Mouse (Mus musculus): ENCODE results near the gene Vav2.

Gene Vav2

GRCm38 (mm10) chr2:27441767-27442707 is 15.2 kb upstream of the Vav2 start, which contains the start of gene Brd3os:
Gene Brd3os, plus strand, starts transcription at chr2:27442324.
- DNase-seq (ENCODE audit: low spot score): peak; percentile 97

GRCm38 (mm10) chr2:27438281-27438680 is 11.4 kb upstream of the Vav2 start:
- no peak for DNase-seq (ENCODE audit: low spot score)

DNA sequence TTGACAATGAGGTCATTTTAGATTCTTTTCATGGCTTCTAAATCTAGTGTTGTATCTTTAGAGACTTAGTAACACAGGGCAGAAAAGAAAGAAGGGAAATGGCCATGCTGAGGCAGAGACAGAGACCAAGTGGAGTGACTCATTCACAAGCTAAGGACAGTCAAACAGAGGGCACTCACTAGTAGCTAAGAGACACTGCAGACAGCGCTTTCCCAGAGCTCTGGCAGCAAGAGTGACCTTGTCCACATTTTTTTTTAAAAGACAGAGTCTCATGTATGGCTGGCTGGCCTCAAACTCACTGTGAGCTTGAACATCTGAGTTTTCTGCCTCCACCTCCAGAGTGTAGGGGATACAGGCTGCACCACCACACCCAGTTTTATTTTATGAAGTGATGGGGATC is 11.0 kb upstream of the Vav2 start:
- no peak for DNase-seq (ENCODE audit: low spot score)

- no peak for DNase-seq (ENCODE audit: low spot score)
Measured at GRCm38 (mm10) chr2:27432599-27432998, 5.8 kb upstream of the Vav2 start.

- no peak for DNase-seq (ENCODE audit: low spot score)
Measured at GRCm38 (mm10) chr2:27430621-27431020, 3.8 kb upstream of the Vav2 start.

DNA sequence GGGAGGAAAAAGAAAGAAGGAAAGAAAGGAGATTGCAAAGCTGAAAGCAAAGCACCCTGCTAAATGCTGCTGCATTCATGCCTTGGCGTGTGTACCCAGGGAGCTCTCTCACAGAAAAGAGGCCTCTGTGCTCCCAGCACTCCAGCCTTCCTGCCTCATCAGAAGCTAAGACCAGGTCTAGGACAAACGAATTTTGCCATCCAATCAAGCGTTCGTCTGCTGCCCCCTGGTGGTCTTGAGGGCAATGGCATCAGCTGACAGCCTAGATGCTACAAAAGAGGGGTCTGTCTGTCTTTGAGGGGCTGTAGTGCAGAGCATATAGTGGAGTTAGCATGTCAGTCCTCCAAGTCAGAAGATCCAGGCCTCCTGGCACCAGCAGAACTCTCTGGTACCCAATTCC is 1.2 kb upstream of the Vav2 start:
- no peak for DNase-seq (ENCODE audit: low spot score)

DNA sequence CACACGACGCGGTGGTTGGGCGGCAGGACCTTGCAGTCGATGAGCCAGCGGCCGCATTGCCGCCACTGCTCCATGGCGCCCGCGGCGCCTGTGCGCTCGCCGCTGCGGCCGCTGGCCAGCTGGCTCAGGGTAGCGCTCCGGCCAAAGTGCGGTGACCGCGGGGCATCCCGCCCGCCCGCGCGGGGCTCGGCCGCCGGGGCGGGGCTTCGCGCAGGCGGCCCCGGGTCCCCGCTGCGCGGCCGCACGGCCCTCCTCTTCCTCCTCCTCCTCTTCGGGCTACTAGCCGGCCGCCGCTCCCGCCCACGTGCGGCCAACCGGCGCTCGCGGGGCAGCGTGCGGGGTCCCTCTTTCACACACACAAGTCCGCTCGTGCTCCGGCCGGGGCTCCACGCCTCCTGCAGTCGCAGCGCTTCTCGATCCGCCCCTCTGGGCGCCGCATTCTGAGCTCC is 403 bp downstream of the Vav2 start:
- DNase-seq (ENCODE audit: low spot score): peak; percentile 57

GRCm38 (mm10) chr2:27425751-27426405 is 955 bp downstream of the Vav2 start:
- DNase-seq (ENCODE audit: low spot score): no peak

DNA sequence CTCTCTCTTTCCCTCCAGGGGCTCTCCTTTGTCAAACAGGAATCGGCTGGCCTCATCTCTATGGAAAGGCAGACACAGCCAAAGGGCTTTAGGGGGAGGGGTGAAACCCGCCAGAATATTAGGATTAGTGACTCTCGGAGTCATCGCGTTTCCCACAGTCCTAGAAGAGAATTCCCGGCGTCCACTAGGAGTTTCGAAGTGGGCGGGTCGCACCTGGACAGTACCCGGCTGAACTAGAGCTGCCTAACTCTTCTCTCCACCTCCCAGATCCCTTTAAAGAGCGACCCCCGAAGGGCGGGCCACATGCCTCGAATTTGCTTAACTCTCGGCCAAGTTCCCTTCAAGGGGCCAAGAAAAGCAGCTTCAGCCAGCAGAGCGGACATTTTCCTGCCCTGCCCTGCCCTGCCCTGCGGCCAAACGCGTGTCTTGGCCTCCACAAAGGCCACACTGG is 1.6 kb downstream of the Vav2 start:
- no peak for DNase-seq (ENCODE audit: low spot score)

- DNase-seq (ENCODE audit: low spot score): no peak
Measured at GRCm38 (mm10) chr2:27423596-27423995, 3.2 kb downstream of the Vav2 start.

DNA sequence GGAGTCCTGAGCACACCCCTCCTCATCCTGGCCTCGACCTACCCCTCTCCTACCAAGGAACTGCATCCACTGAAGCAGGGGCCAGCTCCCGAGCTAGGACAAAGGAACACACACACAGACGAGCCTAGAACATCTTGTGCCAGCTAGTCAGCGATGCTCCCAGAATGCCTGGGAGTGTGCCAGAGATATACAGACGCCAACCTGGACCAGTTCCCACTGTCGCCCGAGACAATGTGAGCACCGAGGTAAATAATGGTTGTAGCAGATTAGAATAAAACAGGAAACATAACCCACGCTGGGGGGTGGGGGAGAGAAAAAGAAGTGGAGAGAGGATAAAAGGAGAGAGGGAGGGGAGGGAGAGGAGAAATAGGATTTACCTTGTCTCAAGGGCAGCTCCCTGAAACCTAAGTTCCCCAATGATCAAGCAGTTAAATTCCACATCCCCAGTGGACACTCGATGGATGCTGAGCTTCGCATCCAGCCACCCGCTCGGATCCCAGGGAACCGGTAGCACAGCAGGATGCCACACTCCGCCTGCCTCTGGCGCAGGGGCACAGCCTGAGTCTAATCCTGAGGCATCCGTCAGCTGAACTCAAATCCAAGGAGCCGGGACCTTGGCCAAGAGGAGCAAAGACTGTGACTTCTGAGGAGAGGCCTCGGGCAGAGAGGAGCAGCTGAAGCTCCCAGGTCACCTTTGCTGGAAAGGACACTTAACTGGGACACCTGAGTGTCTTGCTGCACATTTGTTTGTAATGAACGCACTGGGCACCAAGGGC is 5.4 kb downstream of the Vav2 start:
- no peak for DNase-seq (ENCODE audit: low spot score)

DNA sequence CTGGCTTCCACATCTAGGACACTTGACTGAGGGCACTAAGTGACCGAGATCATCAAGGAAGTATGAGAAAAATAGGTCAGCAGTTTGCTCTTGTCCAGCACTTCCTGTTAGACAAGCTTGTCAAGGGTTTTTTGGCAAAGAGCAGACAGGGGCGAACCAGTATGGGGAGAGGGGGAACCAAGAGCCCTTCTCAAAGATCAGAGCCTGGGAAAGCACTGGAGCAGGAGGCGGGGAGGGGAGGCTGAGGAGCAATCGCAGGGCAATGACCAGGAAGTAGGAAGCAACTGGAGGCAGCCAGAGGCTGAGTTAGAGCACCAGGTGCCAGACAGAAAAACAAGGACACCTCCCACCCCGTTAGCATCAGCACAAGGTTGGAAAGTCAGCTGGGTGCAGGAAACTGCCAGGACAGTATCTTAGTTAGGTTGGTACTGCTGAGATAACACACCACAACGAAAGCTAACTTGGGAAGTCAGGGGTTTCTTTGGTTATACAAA is 8.2 kb downstream of the Vav2 start:
- DNase-seq (ENCODE audit: low spot score): peak; percentile 37

DNA sequence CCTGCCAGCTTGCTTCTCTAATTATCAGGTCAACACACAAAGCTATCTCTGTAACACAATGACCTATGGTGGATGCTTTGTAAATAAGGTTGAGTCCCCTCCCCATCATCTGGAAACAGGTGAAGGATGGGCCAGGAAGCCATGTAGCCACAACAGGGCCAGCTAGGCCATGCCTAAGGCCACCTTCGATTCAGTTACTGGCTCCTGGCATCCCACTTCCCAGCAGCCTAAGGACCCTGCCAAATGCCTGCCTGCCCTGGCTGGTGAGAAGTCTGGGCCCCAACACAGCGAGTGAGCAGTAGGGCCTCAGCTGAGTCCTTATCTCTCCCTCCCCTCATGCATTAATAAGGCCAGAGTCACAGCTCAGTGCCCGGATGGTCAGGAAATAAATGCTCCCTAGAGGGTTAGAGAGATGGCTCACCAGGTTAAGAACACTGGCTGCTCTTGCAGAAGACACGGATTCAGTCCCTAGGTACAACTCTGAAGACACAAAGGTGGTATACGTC is 9.1 kb downstream of the Vav2 start:
- DNase-seq (ENCODE audit: low spot score): no peak

DNA sequence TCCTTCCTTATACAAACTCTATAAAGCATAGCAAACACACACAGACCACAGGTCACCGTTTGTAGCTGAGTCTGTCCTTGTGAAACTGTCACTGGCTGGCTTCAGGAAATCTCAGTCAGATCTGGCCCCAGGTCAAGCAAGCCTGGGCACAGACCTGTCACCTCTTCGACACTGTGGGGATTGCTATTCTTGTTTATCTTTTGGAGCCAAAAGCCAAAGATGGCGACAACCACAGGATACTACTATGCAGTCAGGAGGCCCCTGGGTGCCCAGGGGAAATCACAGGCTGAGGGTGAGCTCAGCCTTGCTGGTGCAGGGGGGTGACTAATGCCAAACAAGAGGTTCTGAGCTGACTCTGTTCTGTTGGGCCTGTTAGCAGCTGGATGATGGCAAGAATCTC is 10.4 kb downstream of the Vav2 start:
- no peak for DNase-seq (ENCODE audit: low spot score)

- DNase-seq (ENCODE audit: low spot score): no peak
Measured at GRCm38 (mm10) chr2:27415060-27415783, 11.6 kb downstream of the Vav2 start.

- DNase-seq (ENCODE audit: low spot score): no peak
Measured at GRCm38 (mm10) chr2:27413936-27414657, 12.7 kb downstream of the Vav2 start.

DNA sequence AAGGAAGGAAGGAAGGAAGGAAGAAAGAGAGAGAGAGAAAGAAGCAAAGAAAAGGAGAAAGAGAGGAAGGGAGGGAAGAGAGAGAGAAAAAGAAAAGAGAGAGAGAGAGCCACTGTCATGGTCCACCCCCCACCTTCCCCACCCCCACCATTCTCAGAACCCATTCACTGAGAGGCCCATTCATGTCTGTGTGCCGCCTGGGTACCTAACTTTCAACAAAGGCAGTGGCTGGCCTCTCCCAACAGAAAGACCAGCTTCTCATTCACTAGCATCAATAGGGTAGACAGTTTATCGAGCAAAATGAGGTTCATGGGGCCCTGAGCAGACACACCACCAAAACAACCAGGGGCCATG is 13.3 kb downstream of the Vav2 start:
- no peak for DNase-seq (ENCODE audit: low spot score)

GRCm38 (mm10) chr2:27412245-27412800 is 14.5 kb downstream of the Vav2 start:
- no peak for DNase-seq (ENCODE audit: low spot score)

- no peak for DNase-seq (ENCODE audit: low spot score)
Measured at GRCm38 (mm10) chr2:27411688-27412174, 15.1 kb downstream of the Vav2 start.

- DNase-seq (ENCODE audit: low spot score): no peak
Measured at GRCm38 (mm10) chr2:27410518-27411140, 16.2 kb downstream of the Vav2 start.

Data from ovary, adult 18-20 months (tissue).